Mouse (Mus musculus): Measurements from ENCODE around the gene Stard9. TPM values are rescaled to one million over a fixed set of nuclear protein-coding genes. Genes with fewer than 3 reads are reported as not detected.

Stard9 gene
- 10 to 100 TPM in 1 of 2 experiments, 1 to 10 TPM in 1; 9.7 to 10.6 TPM for total RNA-seq (2021)

DNA sequence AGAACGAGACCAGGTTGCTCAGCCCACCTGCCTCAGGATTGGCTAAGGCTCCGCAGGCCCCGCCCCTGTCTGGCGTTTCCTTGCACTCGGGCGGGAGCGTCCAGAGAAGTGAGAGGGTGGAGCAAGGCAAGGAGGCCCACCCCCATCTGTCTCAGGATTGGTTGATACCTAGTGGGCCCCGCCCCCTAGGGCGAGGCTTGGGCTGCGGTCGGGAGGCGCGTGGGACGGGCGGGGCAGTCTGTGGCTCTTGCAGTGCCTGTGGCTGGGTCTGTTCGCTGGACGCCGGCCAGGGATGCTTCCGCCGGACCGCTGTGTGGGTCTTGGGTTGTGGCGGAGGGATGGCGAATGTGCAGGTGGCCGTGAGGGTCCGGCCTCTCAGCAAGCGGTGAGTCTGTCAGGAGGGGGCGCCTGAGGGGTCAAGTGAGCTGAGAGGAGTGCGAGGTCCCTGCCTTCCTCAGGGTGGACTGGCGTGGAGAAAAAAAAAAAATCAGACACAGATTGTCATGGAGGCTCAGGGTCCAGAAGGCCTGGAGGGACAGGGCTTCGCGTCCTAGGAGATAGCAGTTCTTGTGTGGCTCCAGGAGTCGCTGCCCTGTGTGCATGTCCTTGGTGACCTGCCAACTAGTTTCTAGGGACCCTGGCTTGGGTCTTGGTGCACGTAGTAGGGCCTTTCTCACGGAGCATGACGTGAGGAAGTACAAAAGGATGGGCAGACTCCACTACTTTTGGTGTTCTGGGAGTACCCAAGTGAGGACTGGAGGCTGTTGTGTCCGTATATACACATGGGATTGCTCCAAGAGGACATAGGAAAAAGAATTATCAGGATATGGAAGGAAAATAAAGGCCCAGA, at the start of gene Stard9:
Gene Stard9, plus strand, starts transcription at position 236 of the 850 bp plus-strand sequence.
- intact Hi-C loops (cut with DNase I), result loop anchor here (5.0 kb wide), 1 partner anchor 38 kb away; no protein-coding TSS in a partner anchor
- peak; percentile 96 to 100 for DNase-seq (ENCODE audit: extremely low spot score in 1 of 2, low spot score in 2 of 2)

DNA sequence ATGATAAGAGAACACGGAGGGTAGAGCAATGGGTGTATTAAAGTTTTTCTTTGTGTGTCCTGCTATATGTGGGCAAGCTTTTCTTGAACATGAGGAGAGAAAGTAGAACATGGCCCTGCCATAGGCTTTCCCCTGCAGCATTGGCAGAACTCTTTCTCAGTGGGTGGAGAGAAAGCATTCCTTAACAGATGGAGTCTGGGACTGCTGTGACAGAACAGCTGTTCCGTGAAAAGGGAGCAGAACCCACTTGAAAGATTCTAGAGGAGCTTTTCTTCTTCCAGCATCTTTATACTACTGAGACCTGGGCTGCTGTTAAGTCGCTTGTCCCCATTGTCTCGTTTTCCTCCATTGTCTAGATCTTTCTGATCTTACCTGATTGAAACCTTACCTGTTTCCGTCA, 39.2 kb upstream of the Stard9 start:
- intact Hi-C loops (cut with DNase I), result no loop called here
- DNase-seq (ENCODE audit: extremely low spot score in 1 of 2, low spot score in 2 of 2), result peak in 1 of 2 experiments; percentile 51

DNA sequence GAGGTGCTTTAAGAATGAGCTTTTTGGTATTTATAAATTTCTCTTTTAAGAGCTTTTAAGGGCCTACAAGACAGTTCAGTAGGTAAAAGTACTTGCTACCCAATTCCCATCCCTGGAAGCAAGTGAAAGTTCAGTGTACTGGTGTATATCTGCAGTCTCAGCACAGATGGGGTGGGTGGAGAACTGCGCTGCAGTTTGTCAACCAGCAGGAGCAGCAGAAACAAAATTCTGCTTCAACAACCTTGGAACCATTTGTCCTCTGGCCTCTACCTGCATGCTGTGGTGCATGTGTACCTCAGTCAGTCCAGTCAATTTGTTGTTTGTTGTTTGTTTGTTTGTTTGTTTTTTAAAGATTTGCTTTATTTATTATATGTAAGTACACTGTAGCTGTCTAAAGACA, 36.7 kb upstream of the Stard9 start:
- intact Hi-C loops (cut with DNase I), result no loop called here
- no peak for DNase-seq (ENCODE audit: extremely low spot score in 1 of 2, low spot score in 2 of 2)

DNA sequence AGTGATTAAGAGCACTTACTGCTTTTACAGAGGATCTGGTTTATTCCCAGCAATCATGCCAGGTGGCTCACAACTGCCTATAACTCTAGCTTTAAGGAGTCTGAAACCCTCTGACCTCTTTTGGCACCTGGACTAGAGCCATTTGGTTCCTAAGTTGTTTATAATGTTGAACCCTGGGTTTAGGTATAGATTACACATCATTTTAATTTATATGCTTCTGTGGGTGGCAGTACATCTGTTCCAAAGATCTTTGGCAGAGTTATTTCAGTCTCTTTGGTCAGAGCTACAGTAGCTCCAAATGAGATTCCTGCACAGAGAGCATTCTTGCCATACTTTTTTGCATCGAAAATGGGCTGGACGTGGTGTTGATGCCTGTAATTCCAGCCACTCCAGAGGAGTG, 31.2 kb upstream of the Stard9 start:
- intact Hi-C loops (cut with DNase I), result no loop called here
- DNase-seq (ENCODE audit: extremely low spot score in 1 of 2, low spot score in 2 of 2), result no peak

DNA sequence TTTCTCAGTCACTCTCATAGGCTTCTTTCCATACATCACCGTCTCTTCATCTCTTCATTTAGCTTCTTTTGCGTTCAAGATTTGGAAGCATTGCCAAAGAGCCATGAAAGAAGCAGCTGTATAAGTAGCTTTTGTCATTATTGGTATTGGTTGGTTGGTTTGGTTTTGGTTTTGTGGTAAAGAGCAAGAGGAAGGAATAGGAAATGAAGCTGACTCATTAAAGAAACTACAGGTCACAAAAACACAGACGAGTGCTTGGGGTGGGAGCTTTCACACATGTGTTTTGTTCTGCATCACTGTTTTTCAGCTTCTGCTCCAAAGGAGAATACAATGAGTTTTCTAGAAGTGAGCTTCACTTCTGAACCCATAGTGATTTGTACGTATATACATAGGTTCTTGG, 29.4 kb upstream of the Stard9 start:
- no peak for DNase-seq (ENCODE audit: extremely low spot score in 1 of 2, low spot score in 2 of 2)
- intact Hi-C loops (cut with DNase I), result no loop called here

DNA sequence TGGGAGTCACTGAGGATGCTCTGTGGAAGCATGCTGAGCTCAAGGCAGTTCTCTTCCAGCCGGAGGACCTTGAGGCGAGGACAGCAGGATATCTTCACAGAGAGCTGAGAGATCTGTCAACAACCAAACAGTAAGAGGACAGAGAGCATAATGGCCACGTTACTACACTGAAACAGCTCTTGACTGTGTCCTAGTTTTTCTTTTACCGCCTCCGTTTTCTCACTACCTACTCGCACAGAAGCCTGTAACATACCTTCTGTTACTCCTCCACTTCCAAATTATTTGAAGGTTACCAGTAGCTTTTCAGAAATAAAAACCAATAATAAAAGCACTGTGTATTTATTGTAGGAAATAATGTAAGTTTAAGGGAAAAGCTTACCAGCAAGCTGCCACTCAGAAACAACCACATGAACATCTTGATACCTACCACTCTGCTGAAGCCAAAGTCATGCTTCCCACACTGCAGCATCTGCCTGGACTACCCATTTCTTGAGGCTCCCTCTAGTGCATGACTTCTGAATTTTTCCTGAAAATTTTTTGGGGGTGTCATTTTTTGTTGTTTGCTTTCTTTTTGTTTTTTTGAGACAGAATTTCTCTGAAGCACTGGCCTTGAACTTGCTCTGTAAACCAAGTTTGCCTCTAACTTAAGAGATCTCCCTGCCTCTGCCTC, 22.8 kb upstream of the Stard9 start:
- intact Hi-C loops (cut with DNase I), result loop anchor here (2.0 kb wide), 1 partner anchor 43 kb away; the partner anchor contains the start of gene Zfp106
- no peak for DNase-seq (ENCODE audit: extremely low spot score in 1 of 2, low spot score in 2 of 2)

DNA sequence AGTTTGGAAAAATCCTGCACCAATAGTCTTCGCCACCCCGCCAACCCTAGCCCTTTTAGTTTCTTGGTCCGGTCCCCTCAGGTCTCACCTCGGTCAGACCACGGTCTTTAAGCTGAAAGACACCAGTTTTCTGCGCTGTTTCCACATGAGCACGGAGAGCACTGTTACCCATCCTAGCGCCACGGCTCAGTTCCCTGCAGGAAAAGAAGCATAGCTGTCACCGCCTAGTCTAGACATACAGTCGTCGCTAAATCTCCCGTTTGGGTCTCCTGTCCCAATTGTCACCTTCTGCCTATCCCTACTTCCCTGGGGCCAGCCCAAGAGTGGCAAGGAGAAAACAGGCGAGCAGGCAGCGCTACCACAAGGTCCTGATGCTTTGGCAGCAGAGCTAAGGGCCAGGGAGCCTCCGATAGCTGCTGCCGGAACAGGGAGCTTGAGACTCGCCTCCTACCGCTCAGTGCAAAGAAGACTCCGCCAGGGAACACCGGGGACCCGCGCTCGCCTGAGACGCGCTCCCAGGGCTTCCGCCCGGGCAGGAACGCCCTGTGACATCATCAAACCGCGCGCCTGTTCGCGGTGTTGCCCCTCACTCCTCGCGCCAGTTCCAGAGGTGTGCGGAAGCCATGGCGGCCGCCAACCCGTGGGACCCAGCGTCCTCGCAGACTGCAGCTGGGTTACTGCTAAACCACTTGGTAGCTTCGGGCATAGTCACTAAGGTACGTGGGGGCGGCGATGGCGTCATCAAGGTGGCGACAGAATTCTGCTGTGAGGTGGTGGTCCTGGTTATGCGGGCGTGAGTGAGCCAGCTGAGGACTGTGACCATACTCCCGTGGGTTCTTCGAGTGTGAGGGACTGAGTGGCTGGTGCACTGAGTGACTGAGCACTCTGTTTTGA, 19.8 kb upstream of the Stard9 start, which contains the start of the genes Haus2 and Lrrc57:
Gene Haus2, plus strand, starts transcription at position 554 of the 894 bp plus-strand sequence.
Gene Lrrc57, minus strand, starts transcription at position 691 of the 894 bp plus-strand sequence.
- DNase-seq (ENCODE audit: extremely low spot score in 1 of 2, low spot score in 2 of 2), result peak; percentile 91 to 96
- intact Hi-C loops (cut with DNase I), result no loop called here

DNA sequence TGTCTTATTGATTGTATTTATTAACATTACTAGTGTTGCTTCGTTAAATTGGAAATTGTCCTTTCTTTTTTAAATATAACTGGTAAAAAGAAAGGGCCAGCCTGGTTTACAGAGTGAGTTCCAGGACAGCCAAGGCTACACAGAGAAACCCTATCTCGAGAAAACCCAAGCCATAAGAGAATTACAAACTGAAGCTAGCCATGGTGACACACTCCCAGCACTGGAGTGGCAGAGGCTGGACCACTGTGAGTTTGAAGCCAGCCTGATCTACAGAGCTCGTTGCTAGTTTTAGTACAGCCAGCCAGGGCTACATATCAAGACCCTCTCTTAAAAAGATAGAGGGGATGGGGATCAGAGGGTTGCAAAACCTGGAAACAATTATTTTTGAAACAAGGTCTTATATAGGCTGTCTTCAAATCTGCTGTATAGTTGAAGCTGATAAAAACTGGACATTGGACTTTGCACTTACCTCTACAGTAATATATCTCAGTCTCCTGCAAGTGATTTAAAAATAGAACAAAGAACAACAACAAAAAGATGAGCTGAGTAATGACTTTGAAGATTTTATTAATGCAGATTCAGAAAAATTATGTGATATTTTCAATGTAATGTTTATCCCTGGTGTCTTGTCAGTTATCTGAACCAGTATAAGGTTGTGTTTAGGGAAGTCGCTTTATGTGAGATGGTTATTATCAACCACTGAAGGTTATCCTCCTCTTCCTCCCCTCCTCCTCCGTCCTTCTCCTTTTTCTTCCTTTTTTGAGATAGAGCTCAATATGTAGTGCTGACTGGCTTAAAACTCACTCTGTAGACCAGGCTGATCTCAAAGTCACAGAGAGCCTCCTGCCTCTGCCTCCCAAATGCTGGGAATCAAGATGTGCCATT, 12.4 kb upstream of the Stard9 start:
- DNase-seq (ENCODE audit: extremely low spot score in 1 of 2, low spot score in 2 of 2), result no peak
- intact Hi-C loops (cut with DNase I), result no loop called here

DNA sequence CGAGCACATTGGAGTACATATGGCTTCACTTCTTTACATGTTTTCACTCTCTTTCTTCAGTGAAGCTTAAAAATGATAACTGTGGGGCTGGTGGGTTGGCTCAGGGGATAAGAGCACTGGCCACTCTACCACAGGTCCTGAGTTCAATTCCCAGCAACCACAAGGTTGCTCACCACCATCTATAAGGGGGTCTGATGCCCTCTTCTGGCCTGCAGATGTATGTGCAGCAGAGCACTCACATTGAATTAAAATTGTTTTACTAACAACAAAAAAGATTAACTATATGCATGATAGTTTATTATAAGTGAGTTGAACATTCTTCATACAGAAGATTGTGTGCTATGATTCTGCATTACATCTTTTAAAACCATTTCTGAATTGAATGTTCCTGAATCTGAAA, 9.4 kb upstream of the Stard9 start:
- intact Hi-C loops (cut with DNase I), result no loop called here
- DNase-seq (ENCODE audit: extremely low spot score in 1 of 2, low spot score in 2 of 2), result no peak

DNA sequence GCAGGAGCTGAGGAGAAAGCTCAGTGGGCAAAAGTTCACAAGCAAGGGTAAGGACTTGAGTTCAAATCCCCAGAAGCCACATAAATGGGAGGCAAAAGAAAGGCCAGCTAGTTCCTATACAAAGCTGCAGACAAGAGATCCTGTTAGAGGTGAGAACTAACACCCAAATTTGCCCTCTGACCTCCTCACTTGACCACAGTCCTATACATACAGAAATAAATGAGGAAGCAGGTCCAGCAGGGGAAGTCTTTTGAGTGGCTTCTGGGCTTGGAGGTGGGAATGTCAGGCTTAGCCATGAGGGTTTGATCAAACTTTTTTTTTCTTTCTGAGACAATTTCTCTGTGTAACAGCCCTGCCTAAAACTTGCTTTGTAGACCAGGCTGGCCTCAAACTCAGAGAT, 6.0 kb upstream of the Stard9 start:
- no peak for DNase-seq (ENCODE audit: extremely low spot score in 1 of 2, low spot score in 2 of 2)
- intact Hi-C loops (cut with DNase I), result no loop called here

DNA sequence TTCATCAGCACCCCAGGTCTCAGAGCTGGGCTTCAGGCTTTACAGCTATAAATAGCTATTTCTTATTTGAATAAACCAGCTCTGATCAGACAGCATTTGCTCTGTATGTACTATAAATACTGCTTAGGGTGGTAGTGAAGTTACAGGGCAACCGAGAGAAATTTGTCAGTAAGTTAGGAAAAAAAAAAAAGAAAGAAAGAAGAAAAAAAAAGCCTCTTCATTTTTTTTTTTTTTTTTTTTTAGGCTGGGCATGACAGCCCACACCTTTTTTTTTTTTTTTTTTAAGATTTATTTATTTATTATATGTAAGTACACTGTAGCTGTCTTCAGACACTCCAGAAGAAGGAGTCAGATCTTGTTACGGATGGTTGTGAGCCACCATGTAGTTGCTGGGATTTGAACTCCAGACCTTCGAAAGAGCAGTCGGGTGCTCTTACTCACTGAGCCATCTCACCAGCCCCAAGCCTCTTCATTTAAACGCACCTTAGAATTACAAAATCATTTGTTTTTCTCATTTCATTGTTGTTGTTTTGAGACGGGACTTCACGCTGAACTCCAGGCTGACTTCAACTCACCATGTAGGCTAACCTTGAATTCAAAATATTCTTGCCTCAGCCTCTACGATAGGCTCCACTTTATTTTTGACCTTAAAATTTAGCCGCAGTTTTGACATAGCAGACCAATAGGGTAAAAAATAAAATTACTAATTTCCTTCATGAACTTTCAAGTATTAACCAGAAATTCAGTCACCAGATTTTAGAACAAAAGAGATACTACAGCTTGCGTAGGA, 650 bp upstream of the Stard9 start:
- intact Hi-C loops (cut with DNase I), result loop anchor here (5.0 kb wide), 1 partner anchor 39 kb away; no protein-coding TSS in a partner anchor
- no peak for DNase-seq (ENCODE audit: extremely low spot score in 1 of 2, low spot score in 2 of 2)

DNA sequence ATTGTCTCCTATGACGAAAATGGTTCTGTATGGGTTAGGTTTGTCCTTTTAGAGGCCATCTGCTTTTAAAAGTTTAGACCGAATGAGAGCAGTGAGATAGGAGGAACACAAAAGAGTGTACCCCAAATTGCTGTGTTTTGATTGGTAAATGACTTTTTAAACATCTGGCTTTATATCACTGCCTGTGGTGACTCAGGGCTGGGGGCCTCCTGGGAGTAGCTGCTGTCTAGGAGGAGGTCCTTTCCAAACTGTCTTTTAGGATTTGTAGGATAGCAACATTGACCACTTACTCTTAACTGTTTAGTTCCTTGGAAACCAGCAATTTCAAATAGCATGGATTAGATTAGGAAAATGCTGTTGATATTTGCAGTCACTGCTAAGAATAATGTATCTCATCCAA, 1.3 kb downstream of the Stard9 start:
- intact Hi-C loops (cut with DNase I), result no loop called here
- no peak for DNase-seq (ENCODE audit: extremely low spot score in 1 of 2, low spot score in 2 of 2)

DNA sequence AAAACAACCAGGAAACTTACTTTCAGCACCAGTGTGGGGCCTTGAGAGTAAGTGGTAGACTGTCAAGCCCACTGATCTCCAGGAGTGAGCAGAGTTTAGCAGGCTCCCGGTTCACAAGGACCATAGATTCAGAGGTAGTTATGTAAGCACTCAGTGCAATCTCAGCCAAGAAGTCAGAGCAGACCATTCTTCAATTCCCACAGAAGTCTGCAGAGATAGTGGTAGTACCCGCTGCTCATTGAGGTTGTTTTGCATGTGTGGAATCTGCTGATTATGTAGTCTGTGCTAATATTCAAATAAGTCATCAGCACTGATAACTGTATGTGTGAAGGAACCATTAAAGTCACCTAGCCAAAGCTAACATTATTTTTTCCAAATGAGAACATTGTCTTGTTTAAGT, 1.7 kb downstream of the Stard9 start:
- intact Hi-C loops (cut with DNase I), result no loop called here
- DNase-seq (ENCODE audit: extremely low spot score in 1 of 2, low spot score in 2 of 2), result no peak

DNA sequence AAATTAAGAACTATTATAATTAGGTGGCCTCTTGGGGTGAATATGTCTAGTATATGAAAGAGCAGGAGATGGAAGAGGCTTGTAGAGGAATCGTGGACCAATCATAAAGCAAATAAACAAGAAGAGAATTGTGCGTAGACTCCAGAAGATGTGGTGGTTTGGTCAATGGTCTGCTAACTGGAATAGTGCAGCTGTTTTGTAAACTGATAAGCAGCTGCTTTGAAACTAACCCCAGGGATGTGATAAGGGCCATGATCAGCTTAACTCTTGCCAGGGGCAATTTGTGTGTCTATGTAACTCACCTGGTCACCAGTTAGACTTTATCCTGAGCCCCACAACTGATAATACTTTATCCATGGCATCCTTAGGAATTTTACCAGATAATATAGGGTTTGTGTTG, 2.6 kb downstream of the Stard9 start:
- intact Hi-C loops (cut with DNase I), result no loop called here

DNA sequence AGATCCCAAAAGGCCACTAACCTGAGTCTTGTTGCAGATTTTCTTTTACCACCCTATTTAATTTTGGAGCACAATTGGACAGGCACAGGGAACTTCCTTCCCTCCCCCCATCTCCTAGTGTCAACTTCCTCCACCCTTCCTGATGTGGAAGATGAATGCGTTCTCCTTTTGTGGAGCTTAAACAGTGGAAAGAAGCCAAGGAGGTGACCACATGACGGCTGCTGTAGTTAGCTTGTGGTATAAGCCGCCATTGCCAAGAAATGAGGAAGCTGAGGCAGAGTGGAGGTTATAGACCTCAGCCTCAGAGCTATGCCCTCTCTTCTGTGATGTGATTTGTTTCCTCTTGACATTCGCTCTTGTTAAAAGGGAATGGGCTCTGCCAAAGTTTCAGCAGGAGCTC, 3.0 kb downstream of the Stard9 start:
- intact Hi-C loops (cut with DNase I), result no loop called here
- DNase-seq (ENCODE audit: extremely low spot score in 1 of 2, low spot score in 2 of 2), result peak; percentile 22 to 26

More for the DNA sequence above, 2.6 kb downstream of the Stard9 start:
- DNase-seq (ENCODE audit: extremely low spot score in 1 of 2, low spot score in 2 of 2), result no peak

DNA sequence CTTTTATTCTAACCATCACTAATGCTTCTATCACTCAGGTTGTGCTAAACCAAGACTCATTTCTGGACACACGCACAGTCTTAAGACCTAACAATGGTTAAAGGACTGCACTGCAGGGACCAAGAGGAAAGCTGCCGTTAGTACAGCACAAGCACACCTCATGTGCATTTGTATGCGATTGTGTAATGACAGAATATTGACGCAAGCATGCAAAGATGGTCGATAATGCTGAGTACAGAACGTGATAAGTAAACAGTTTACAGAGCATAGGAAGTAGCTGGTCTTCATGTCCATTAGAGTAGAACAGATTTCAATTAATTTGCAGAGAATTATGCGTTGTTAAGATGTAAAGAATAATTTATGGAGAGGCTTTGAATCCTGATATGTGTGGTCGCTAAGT, 11.9 kb downstream of the Stard9 start:
- no peak for DNase-seq (ENCODE audit: extremely low spot score in 1 of 2, low spot score in 2 of 2)
- intact Hi-C loops (cut with DNase I), result no loop called here

DNA sequence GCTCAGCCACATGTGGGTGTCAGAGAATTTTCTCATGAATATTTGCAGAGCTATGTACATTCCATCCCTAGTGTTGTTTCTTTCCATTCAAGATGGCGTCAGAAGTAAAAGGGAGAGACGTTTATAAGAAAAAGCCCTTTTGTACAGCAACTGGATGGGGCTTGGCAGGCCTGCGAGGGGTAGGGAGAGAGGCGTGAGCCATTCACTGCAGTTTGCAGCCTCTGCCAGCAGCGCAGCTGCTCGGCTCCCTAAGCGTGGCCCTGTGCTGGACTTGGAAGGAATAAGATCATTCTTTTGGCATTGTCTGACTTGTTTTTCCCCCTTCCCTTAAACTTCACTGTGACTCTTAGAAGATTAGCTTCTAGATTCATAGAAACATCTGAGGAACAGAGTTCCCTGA, 14.9 kb downstream of the Stard9 start:
- intact Hi-C loops (cut with DNase I), result no loop called here
- DNase-seq (ENCODE audit: extremely low spot score in 1 of 2, low spot score in 2 of 2), result peak in 1 of 2 experiments; percentile 52

All from left cerebral cortex, postnatal 10 days (tissue).